Mouse (Mus musculus) naive thymus-derived CD4-positive, alpha-beta T cell, adult 2 months (primary cell): Measurements from ENCODE around the gene Guca2b.

Source experiments
- DNase-seq: peaks from one replicate; pipeline ENCODE4 v3.0.0-alpha.2; 2011; ENCODE audit warnings: low read depth

The Guca2b gene

DNA sequence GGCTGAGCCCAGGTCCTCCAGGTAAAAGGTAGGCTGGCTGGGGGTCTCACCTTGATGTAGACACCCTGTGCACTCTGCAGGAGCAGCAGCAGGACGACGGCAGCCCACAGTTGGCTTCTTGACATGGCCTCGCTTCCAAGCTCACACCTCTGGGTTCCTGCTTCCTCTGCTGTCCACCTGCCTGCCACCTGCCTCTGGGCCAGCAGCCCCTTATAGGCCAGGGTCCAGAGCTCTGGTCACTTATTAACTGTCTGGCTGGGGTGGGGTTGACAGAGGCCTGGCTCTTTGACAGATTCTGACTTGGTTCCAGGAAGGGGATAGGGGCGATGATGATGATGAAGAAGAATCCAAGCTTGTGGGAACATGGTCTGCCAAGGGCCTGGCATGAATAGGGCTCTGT is at the start of gene Guca2b:
TSS of gene Guca2b (minus strand) at position 224 of the 400 bp plus-strand sequence.
- DNase-seq = no peak

DNA sequence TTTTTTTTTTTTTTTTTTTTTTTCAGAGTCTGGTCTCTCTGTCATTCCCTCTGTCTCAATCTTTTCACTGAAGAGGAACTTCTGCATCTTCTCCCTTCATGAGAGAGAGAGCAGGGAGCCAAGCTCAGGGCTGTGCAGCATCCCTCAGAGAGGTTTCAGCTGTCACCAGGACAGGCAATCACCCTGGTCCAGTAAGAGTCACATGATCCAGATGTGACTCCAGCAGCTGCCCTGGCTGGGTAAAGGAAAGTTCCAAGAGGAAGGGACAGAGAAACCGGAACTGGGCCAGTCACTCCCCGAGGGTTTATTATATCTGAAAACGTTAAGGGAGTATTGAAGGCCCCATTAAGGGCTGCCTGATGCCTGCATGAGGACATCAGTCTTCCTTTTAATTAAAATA is 49.0 kb upstream of the Guca2b start:
- no peak for DNase-seq

- DNase-seq = no peak
Observed at GRCm38 (mm10) chr4:119707326-119707725, 48.6 kb upstream of the Guca2b start.

GRCm38 (mm10) chr4:119703965-119704364 is 45.2 kb upstream of the Guca2b start:
- DNase-seq = no peak

GRCm38 (mm10) chr4:119701269-119701954 is 42.7 kb upstream of the Guca2b start:
- no peak for DNase-seq

GRCm38 (mm10) chr4:119698339-119698738 is 39.6 kb upstream of the Guca2b start:
- DNase-seq = no peak

DNA sequence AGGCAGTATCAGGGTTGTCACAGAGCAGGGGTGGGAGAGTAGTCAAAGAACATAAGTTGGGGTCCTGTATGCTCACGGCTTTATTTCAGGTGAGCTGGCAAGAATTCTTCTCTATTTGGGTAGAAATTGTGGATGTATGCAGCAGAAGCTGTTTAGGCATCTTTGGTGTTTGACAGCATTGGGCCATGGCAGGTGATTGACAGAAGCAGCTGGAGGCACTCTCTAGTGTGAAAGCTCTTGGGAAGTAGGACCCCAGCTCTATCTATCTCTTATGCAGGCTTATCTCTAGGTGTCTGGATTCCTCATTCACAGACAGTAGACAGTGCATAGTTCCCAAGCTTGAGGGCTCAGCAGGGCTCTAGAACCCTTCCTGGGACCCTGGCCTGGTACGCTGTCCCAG is 27.0 kb upstream of the Guca2b start:
- no peak for DNase-seq

- no peak for DNase-seq
Observed at GRCm38 (mm10) chr4:119682596-119682995, 23.8 kb upstream of the Guca2b start.

DNA sequence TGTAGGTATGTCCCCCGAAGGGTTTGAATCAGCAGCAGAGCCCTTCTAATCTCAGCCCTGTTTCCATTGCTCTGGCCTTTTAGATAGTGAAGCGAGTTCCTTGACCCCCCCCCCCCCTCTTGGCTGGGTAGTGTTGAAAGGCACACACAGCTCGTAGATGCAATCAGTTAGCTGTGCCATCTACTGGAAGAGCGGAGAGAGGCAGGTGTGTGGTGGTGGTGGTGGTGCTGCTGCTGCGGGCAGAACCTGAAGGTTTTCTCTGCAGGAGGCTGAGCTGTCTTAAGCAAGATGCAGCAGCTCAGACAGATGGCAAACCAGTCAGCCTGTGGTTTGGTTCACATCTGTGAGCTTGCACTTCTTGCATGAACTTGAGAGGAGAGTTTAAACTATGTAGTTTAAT is 13.9 kb upstream of the Guca2b start:
- peak; percentile 11 for DNase-seq

DNA sequence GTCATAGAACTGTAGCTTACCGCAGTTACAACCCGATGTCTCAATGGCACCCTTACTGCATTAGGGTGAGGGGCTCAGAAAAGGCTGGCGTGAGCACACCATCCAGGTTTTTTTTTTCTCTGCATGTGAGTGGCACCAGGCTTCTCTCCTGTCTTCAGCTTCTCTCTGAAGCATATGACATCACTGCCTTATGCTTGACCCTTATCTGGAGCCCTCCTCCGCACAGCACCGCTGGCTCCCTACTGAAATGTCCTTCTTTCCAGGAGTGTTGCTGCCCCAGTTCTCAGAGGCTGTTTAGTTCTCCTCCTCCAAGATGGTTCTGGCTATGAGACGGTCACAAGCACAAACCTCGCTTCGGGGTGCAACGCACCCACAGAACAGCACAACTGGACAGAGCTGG is 12.4 kb upstream of the Guca2b start:
- DNase-seq = no peak

DNA sequence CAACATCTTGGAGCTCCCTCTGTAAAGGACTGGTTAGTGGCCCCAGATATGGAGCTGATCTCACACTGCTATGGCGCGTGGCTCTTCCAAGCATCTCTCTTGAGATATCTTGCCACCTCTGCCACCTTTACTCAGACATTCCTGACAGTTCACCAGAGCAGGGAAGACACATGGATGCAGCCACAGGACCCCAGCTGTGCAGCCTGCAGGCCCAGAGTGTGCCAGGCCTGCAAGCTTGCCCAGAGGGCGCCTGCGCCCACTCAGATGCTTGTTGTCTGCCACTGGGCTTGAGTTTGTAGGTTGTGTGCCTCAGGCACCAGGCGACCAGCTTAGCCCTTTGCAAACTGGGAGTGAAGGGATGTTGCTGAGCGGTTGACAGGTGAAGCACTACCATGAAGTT is 12.0 kb upstream of the Guca2b start:
- DNase-seq = no peak

- DNase-seq = no peak
Observed at GRCm38 (mm10) chr4:119670210-119670555, 11.4 kb upstream of the Guca2b start.

DNA sequence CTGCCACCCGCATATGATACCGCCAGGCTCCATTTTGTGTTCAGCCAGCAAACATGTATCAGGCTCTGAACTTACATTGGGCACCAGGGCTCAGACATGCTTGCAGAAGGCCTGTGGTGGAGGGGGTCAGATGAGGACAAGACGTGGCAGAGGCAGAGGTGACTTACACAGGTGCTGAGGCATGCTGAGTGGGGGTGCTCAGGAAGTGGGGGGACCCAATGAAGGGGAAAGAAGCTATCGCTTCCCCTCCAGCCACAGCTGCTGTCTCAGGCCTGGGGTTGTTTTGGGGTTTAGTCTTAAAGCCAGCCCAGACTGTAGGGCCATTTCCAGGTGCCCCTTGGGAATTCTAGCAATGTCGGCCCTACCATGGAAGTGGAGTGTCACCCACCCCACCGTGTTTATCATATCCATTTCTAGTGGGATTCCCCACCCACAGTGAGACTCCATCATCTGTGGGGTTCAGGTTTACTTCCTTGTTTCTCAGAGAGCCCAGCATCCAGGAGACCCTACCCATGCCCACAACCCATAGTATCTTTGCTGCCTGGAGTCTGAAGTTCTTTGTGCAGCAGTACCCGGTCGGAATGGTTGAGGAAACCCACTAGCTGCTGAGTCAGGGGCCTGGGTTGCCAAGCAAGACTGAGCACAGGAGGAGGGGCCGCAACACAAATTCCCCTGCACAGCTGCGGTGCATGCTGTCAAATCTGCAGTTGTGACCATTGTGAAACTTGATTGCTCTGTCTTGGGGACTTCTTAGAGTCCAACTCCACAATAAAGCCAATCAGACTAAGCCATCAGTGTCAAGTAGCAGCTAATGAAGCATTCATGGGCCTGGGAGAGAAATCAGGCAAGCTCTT is 10.8 kb upstream of the Guca2b start:
- DNase-seq = no peak

- DNase-seq = no peak
Observed at GRCm38 (mm10) chr4:119668596-119668995, 9.8 kb upstream of the Guca2b start.

GRCm38 (mm10) chr4:119668185-119668584 is 9.4 kb upstream of the Guca2b start:
- no peak for DNase-seq

DNA sequence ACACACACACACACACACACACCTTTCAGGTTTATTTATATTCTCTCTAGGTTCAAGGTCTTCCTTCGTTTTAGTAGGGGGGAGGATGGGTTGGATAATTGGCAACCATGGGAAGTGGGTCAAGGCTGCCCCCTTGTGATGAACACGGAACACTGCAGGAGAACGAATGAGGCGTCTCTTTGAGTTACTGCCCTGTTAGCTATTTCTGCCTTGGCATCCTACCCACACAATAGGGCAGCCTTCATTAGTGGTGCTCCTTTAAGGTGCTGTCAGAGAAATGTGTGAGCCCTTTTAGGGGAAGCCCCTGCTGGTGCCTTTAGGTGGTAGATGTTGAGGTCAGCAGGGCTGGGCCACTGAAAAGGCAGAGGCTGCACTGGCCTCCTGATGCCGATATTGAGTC is 8.7 kb upstream of the Guca2b start:
- peak; percentile 54 for DNase-seq

DNA sequence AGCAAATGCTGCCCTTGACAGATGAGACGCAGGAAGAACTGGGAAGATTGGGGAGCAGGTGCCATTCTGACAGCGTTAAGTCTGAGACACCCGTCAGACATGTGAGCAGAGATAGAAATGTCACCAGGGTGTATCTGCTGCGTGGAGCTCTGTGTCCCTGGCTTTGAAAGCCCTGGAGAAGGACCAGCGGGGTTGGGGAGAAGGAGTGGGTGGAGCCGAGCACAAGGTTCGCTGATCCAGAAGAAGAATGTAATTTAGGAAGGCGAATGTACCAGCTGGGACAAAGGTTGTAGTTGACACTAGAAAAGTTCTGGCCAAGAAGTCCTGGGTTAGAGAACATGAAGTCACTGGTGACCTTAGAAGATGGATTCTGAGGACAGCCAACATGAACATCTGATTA is 7.4 kb upstream of the Guca2b start:
- DNase-seq = no peak

DNA sequence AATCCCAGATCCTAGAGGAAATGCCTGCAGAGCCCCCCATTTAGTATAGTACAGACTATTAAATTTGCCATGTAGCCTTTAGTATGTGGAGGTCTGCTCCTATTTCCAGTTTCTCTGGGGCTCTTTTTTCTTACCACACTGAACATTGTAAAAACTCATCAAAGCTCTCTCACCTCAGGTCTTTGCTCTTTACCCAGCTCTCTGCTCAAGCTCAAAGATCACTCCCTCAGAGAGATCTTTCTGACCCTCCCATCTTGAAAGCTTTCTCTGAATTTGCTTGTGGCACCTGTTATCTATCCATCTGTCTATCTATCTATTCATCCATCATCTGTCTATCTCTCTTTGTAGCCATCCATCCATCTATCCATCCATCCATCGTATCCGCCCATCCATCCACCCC is 6.4 kb upstream of the Guca2b start:
- DNase-seq = no peak

DNA sequence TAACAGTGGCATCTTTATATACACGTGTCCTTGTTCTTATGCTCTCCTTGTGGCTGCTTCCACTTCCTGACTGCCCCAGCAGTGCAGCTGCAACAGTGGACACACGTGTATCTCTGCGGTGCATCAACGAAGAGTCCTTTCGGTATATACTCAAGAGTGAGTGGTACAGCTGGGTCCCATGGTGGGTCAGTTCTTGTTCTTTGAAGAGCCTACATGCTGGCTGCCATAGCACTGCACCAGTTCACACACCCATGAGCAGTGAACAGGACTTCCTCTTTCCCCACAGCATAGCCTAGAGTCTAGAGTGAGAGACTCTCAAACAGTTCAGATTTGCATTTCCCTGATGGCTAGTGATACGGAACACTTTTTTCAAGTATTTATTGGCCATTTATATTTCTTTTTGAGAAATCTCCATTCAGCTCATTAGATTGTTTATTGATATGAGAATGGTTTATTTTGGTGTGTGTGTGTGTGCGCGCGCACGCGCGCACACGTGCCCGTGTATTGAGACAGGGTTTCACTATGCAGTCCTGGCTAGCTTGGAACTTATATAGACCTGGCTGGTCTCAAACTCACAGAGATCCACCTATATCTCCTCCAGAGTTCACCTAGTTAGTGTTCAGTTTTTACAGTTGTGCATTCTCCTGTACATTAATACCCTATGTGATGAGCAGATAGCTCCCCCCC is 4.8 kb upstream of the Guca2b start:
- DNase-seq = no peak

- no peak for DNase-seq
Observed at GRCm38 (mm10) chr4:119662976-119663375, 4.2 kb upstream of the Guca2b start.

- no peak for DNase-seq
Observed at GRCm38 (mm10) chr4:119662151-119662550, 3.4 kb upstream of the Guca2b start.

DNA sequence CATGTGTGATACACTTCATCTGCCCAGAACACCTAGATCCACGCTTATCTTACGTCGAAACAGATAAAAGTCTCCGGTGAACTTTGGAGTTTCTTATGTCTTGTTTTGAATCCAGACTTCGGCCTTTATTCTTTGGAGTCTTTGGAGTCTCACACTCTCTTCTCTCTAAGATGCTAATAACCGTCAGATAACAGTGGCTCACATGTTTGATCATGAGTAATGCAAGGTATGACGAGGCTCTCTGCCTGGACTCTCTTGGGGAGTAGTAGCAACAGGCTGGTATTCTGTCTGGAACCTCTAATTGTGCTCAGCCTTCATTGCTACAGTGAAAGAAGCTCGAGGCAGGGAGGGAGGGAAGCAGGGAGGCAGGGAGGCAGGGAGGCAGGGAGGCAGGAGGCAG is 1.3 kb upstream of the Guca2b start:
- no peak for DNase-seq

DNA sequence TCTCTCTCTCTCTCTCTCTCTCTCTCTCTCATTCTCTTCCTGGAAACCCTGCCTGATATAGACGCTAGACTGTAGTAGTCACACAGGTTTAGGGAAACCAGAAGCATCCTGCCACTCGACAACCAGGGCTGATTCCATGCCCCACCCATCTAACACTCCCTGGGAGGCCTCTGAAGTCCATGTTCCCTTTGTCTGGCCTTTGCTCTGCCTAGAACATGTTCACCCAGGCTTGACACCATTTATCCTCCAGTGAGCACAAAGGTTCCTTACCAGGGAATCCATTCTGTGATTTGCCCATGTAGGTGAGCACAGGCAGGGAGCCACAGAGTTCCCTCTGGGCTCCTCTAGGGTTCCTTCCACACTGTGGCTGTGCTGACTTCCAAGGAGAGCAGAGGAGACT is 508 bp downstream of the Guca2b start:
- DNase-seq = no peak
